Mouse (Mus musculus) CH12.LX (cell line): Measurements from ENCODE around the gene Krtap1-3. TPM values are rescaled to one million over a fixed set of nuclear protein-coding genes. Genes with fewer than 3 reads are reported as not detected.
"Not testable (repeated sequence)": the region's sequence is repeated elsewhere in the genome, so short reads cannot be mapped to it uniquely, and the experiment has no call there.

Experiments
- DNase-seq: peaks from one replicate; pipeline ENCODE4 v3.0.0-alpha.2; 2013; ENCODE audit errors: extremely low read depth
- H3K27ac ChIP-seq: 2 replicates; pipeline ENCODE4 v1.5.1; 2012; ENCODE audit warnings: low read depth, mild to moderate bottlenecking, control low read depth, moderate library complexity; ENCODE audit not compliant: insufficient read depth
- H3K27me3 ChIP-seq: replicated peaks from 2 replicates; pipeline ENCODE3; 2012; ENCODE audit warnings: inconsistent platforms
- H3K36me3 ChIP-seq, 2 experiments: replicated peaks in 1 of 2; 2 replicates each; pipeline versions ENCODE3 to v1.6.1; 2012; ENCODE audit warnings: inconsistent platforms in 1 of 2, low read length in 1 of 2, mild to moderate bottlenecking in 1 of 2, mixed read lengths in 1 of 2, moderate library complexity in 1 of 2; ENCODE audit not compliant: control insufficient read depth in 1 of 2, insufficient read depth in 1 of 2
- H3K4me1 ChIP-seq, 2 experiments: 2 replicates each; pipeline ENCODE4 v1.6.1; 2012; ENCODE audit warnings: inconsistent platforms in 1 of 2, moderate library complexity in 1 of 2; ENCODE audit not compliant: insufficient read depth in 2 of 2, control insufficient read depth in 1 of 2
- H3K4me2 ChIP-seq: 2 replicates; pipeline ENCODE4 v1.6.1; 2012; ENCODE audit warnings: low read depth, mild to moderate bottlenecking, control low read depth; ENCODE audit not compliant: poor library complexity, insufficient read depth, severe bottlenecking
- H3K4me3 ChIP-seq, 3 experiments: fragments of 150-350 bp in 1 of 3; sonication (generic) in 1 of 3; replicated peaks in 1 of 3; 2 replicates each; pipeline versions ENCODE3 to v1.5.1; 2011 to 2012; ENCODE audit warnings: low read depth in 2 of 3, low read length in 2 of 3, mild to moderate bottlenecking in 2 of 3, moderate library complexity in 2 of 3, control low read depth in 1 of 3, improper control_type of control experiment in 1 of 3, inconsistent platforms in 1 of 3, mixed read lengths in 1 of 3; ENCODE audit not compliant: poor library complexity in 1 of 3
- H3K79me2 ChIP-seq: replicated peaks from 2 replicates; pipeline ENCODE4 v1.6.1; 2012; ENCODE audit warnings: mild to moderate bottlenecking, moderate library complexity; ENCODE audit not compliant: control insufficient read depth, poor library complexity, insufficient read depth, severe bottlenecking; ENCODE audit errors: extremely low read depth
- H3K9ac ChIP-seq: 2 replicates; pipeline ENCODE4 v1.6.1; 2012; ENCODE audit warnings: low read depth, mild to moderate bottlenecking, control low read depth, moderate library complexity; ENCODE audit not compliant: insufficient read depth
- H3K9me3 ChIP-seq: replicated peaks from 2 replicates; pipeline ENCODE3; 2012; ENCODE audit warnings: low read length, inconsistent platforms, mixed read lengths
- BHLHE40 ChIP-seq: IDR thresholded peaks from 2 replicates; pipeline ENCODE4 v1.6.1; 2011; ENCODE audit warnings: mild to moderate bottlenecking, low read depth, low read length, improper control_type of control experiment
- NELFE ChIP-seq: IDR thresholded peaks from 2 replicates; pipeline ENCODE4 v1.6.1; 2011; ENCODE audit warnings: low read depth, low read length, improper control_type of control experiment
- SIN3A ChIP-seq: IDR thresholded peaks from 2 replicates; pipeline ENCODE4 v1.6.1; 2012; ENCODE audit warnings: low read length, improper control_type of control experiment, inconsistent platforms
- UBTF ChIP-seq: IDR thresholded peaks from 2 replicates; pipeline ENCODE4 v1.6.1; 2012; ENCODE audit warnings: low read depth, mild to moderate bottlenecking, inconsistent platforms, low read length, improper control_type of control experiment, moderate library complexity
- ZMIZ1 ChIP-seq: IDR thresholded peaks from 2 replicates; pipeline ENCODE4 v1.6.1; 2012; ENCODE audit warnings: low read depth, mild to moderate bottlenecking, inconsistent platforms, low read length, improper control_type of control experiment
- dilution Hi-C: fragments of 300-500 bp; cut with MboI; formaldehyde crosslinking; loops from 2 replicates; pipeline ENCODE4 v1.14.3; 2020; ENCODE audit warnings: low sequenced_read_pairs; ENCODE audit not compliant: extremely low pct_unique_long_range_greater_than_20kb, extremely low pct_ligation_motif_present
- in situ Hi-C: fragments of 300-500 bp; cut with MboI; formaldehyde crosslinking; loops from 3 replicates; pipeline ENCODE4 v1.14.3; 2019; ENCODE audit warnings: low sequenced_read_pairs, low pct_ligation_motif_present, low pct_unique_long_range_greater_than_20kb, mixed read lengths
- polyA plus RNA-seq: library from polyadenylated mRNA; unstranded; fragments of >175 nt; gene quantifications from 2 replicates; pipeline ENCODE4 v1.2.1, GENCODE M21; 2012; ENCODE audit warnings: low read depth; ENCODE audit not compliant: insufficient read length
- total RNA-seq, 2 experiments: library from RNA; depleted of rRNA; stranded (reverse); fragments of 300-350 nt in 1 of 2; fragments of >200 nt in 1 of 2; gene quantifications; 2 replicates each; pipeline ENCODE4 v1.2.3; 2012 to 2014

Krtap1-3 gene
- total and polyA plus RNA-seq, 3 experiments, result not detected

DNA sequence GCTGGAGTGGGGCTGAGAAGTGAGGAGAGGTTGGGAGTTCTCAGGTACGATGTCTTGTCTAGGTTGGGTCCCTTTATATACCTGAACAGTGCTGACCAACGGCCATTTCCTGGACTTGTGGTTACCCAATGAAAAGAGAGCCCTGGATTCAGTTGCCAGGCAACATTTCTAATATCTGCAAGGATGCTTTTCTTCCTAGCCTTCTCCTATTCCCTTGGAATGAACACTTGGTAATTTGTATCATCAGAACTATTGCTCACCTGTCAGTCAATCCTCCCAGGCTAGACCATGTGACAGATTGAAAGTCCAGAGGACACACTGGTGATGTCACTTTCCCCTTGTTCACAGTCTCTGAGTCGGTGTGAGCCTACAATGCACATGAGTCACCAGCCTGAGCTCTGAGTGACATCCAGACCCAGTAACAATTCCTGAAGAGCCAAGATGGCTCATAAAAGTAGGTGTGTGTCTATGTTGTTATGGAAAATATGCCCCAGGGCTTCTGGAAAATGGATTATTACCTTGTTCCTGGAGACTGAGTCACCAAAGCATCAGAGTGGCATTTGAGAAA, 23.7 kb upstream of the Krtap1-3 start, which contains the start of gene Krtap2-4:
Gene Krtap2-4, minus strand, starts transcription at position 51 of the 568 bp plus-strand sequence.
- dilution Hi-C loops, result no loop called here
- Histone ChIP-seq H3K79me2 (no peaks in the 10 kb centered on the region), H3K9me3 (no peaks in the 10 kb centered on the region), H3K4me3 (no peak within 1 kb of the TSS), H3K27ac (no peak within 1 kb of the TSS)
- no peak for DNase-seq
- no peak for TF ChIP-seq SIN3A
- no peak for TF ChIP-seq UBTF
- no peak for TF ChIP-seq ZMIZ1
- TF ChIP-seq, all 38 proteins: peak for 0
- H3K27me3 ChIP-seq, result peaks cover 79% of the 10 kb centered on the region
- no peak within 1 kb of the TSS for H3K4me2 ChIP-seq
- H3K9ac ChIP-seq, result no peak within 1 kb of the TSS
- in situ Hi-C loops, result no loop called here
- no peaks in the 10 kb centered on the region for H3K36me3 ChIP-seq
- H3K4me1 ChIP-seq, result no peaks in the 10 kb centered on the region

- H3K27ac ChIP-seq, in situ Hi-C loops, H3K4me2 ChIP-seq, H3K4me1 ChIP-seq, H3K9ac ChIP-seq, DNase-seq, H3K4me3 ChIP-seq, H3K79me2 ChIP-seq, dilution Hi-C loops, H3K9me3 ChIP-seq, H3K36me3 ChIP-seq: not testable (repeated sequence)
- H3K27me3 ChIP-seq, result peaks cover 76% of the 10 kb centered on the region
Observed at GRCm38 (mm10) chr11:99610089-99610488, 18.9 kb upstream of the Krtap1-3 start, which contains the start of gene Gm11937. TSS of gene Gm11937 (minus strand) at chr11:99610189.

DNA sequence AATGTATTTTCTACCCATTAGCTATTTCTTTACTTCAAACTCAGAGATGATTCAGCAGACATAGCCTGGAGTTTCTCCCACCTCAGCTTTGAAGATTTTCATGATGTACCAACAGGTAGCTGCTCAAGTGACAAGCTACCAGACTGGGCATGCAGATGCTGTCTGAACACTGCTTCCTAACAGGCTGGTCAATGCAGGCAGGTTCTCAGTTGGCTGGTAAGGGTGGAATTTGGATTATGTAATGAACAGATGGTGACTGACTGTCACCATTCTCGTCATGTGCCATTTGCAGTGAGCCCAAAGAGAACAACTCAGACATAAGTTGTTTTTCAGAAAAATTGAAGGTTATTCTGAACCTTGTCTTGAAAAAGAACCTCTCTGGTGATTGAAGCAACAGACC, 18.0 kb upstream of the Krtap1-3 start:
- H3K4me3 ChIP-seq, result no peak overlapping the region
- no peaks in the 10 kb centered on the region for H3K9me3 ChIP-seq
- H3K9ac ChIP-seq, result no peak overlapping the region
- TF ChIP-seq NELFE (no peak), BHLHE40 (no peak)
- H3K4me2 ChIP-seq, result no peak overlapping the region
- no peak overlapping the region for H3K27ac ChIP-seq
- dilution Hi-C loops (no loop called here), in situ Hi-C loops (no loop called here)
- DNase-seq, result no peak
- no peaks in the 10 kb centered on the region for H3K36me3 ChIP-seq
- H3K79me2 ChIP-seq, result no peaks in the 10 kb centered on the region
- peaks cover 80% of the 10 kb centered on the region for H3K27me3 ChIP-seq
- H3K4me1 ChIP-seq, result no peaks in the 10 kb centered on the region

GRCm38 (mm10) chr11:99603208-99603607, 12.1 kb upstream of the Krtap1-3 start, which contains the start of gene Gm11938:
TSS of gene Gm11938 (minus strand) at chr11:99603308.
- DNase-seq, dilution Hi-C loops, H3K4me3 ChIP-seq, H3K27ac ChIP-seq, H3K9ac ChIP-seq, H3K9me3 ChIP-seq, H3K36me3 ChIP-seq, H3K4me2 ChIP-seq, H3K4me1 ChIP-seq, in situ Hi-C loops, H3K79me2 ChIP-seq: not testable (repeated sequence)
- H3K27me3 ChIP-seq, result peaks cover 73% of the 10 kb centered on the region

- peaks cover 82% of the 10 kb centered on the region for H3K27me3 ChIP-seq
- H3K4me3 ChIP-seq, in situ Hi-C loops, H3K9me3 ChIP-seq, H3K36me3 ChIP-seq, H3K4me2 ChIP-seq, H3K27ac ChIP-seq, H3K9ac ChIP-seq, H3K4me1 ChIP-seq, dilution Hi-C loops, DNase-seq, H3K79me2 ChIP-seq: not testable (repeated sequence)
Observed at GRCm38 (mm10) chr11:99597742-99598141, 6.6 kb upstream of the Krtap1-3 start, which contains the start of gene Krtap9-3. TSS of gene Krtap9-3 (minus strand) at chr11:99598105.
